Mouse (Mus musculus) ES-E14 (cell line): ENCODE data around the gene Il17f.

ENCODE experiments used
- CHD2 ChIP-seq: IDR thresholded peaks from 2 replicates; pipeline ENCODE4 v1.6.1; 2014; ENCODE audit warnings: mild to moderate bottlenecking, low read depth, low read length, inconsistent platforms
- HCFC1 ChIP-seq: IDR thresholded peaks from 2 replicates; pipeline ENCODE4 v1.6.1; 2012; ENCODE audit warnings: low read length, inconsistent platforms, borderline replicate concordance; ENCODE audit not compliant: insufficient read depth
- ZC3H11A ChIP-seq: IDR thresholded peaks from 2 replicates; pipeline ENCODE4 v1.6.1; 2012; ENCODE audit warnings: low read depth, mild to moderate bottlenecking, inconsistent platforms, low read length, borderline replicate concordance
- ZNF384 ChIP-seq: IDR thresholded peaks from 2 replicates; pipeline ENCODE4 v1.6.1; 2012; ENCODE audit warnings: low read depth, low read length, inconsistent platforms

- TF ChIP-seq CHD2, result no peak
- no peak for TF ChIP-seq ZNF384
- TF ChIP-seq HCFC1, result no peak
- TF ChIP-seq ZC3H11A, result no peak
Measured at GRCm38 (mm10) chr1:20730903-20731302, 59.5 kb downstream of the Il17f start, which contains the start of gene Il17a.
